In the genomic region with DNA sequence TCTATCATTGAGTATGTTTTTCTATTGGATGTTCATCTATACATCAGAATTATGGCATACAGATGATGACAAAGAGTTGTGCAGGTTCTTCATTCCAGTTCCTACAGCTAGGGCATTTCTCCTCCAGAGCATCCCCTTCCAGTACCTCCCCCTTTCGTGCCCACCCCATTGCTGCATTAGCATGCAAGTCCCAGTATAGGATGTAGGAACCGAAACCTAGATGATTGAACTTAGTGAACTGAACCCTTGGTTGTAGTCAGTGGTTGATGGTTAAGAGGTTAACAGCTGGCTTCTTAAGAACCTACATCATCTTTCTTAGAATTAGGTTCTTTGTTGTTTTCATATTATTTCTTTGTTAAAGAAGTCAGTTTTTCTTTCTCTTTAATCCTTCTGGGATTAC, we compare ENCODE assay signal across 24 mouse cellular contexts.
DNase-seq lines count a peak whose midpoint lies in the region; ATAC-seq and TF ChIP-seq lines count a peak whose summit lies in the region.
"Had no signal": no experiment of that assay in that cellular context is flagged by ENCODE, and none has a peak within 500 bp of the region (broad histone marks: within the 10 kb centered on the region; RNA-seq: fewer than 3 reads in every experiment).

No protein-coding gene starts in this region.

- whole genome bisulfite sequencing in kidney, embryonic 16.5 days: 93% methylated on average over 2 of the region's 2 CpGs

- peak; percentile 35 to 47 for DNase-seq in B cell, adult 2 months
- no peak for DNase-seq in layer of hippocampus, adult 2 months (ENCODE audit: low spot score in 2 of 2)
- no peak for DNase-seq in heart, adult 8-10 months (ENCODE audit: low spot score)
- DNase-seq: adrenal gland, adult 2 months; adrenal gland, postnatal 14 days; cerebellum, adult 11 months; cerebellum, adult 2 months; cerebellum, adult 9-11 months; cerebellum, postnatal 25 days; forebrain, postnatal 0 days; gastrocnemius, adult 2 months; gastrocnemius, postnatal 14 days; heart, adult 18-20 months; heart, postnatal 14 days had no signal

- H3K27me3 ChIP-seq in kidney, embryonic 16.5 days (ENCODE audit: insufficient read depth, low read length): no peaks in the 10 kb centered on the region
- H3K27me3 ChIP-seq: embryonic facial prominence, embryonic 12.5 days; embryonic facial prominence, embryonic 15.5 days; heart, embryonic 13.5 days; hindbrain, embryonic 12.5 days; hindbrain, embryonic 15.5 days had no signal

- ATAC-seq in granulocyte monocyte progenitor cell, adult 5-6 weeks (replicated peaks; ENCODE audit: poor library complexity, severe bottlenecking): peak; percentile 62
- peak; percentile 55; the same call in 1 of the 2 replicates for ATAC-seq in neutrophil, adult 5-6 weeks (ENCODE audit: extremely low read depth, insufficient number of reproducible peaks, low FRiP score, poor library complexity, severe bottlenecking)
- no peak for ATAC-seq in kidney, embryonic 16.5 days (ENCODE audit: low FRiP score, low TSS enrichment)
- ATAC-seq: forebrain, embryonic 14.5 days; forebrain, postnatal 0 days had no signal

- TF ChIP-seq CTCF in layer of hippocampus, adult 2 months (conservative IDR thresholded peaks at IDR 0.05): no peak

- no peaks in the 10 kb centered on the region for H3K9me3 ChIP-seq in kidney, embryonic 16.5 days (ENCODE audit: low read length)
- H3K9me3 ChIP-seq: embryonic facial prominence, embryonic 12.5 days; embryonic facial prominence, embryonic 15.5 days; heart, embryonic 10.5 days; heart, embryonic 13.5 days; hindbrain, embryonic 12.5 days; hindbrain, embryonic 15.5 days had no signal

- no peak overlapping the region for H3K4me3 ChIP-seq in kidney, embryonic 16.5 days (ENCODE audit: low read length)
- no peak overlapping the region for H3K4me3 ChIP-seq in layer of hippocampus, adult 2 months
- H3K4me3 ChIP-seq: embryonic facial prominence, embryonic 12.5 days; embryonic facial prominence, embryonic 15.5 days; gastrocnemius, adult 2 months; heart, embryonic 10.5 days; heart, embryonic 13.5 days; hindbrain, embryonic 12.5 days; hindbrain, embryonic 15.5 days had no signal

- H3K36me3 ChIP-seq in kidney, embryonic 16.5 days (ENCODE audit: insufficient read depth, low read length): no peaks in the 10 kb centered on the region
- H3K36me3 ChIP-seq: embryonic facial prominence, embryonic 12.5 days; embryonic facial prominence, embryonic 15.5 days; heart, embryonic 10.5 days; hindbrain, embryonic 12.5 days; hindbrain, embryonic 15.5 days had no signal

- H3K9ac ChIP-seq in kidney, embryonic 16.5 days (replicated peaks; ENCODE audit: low read length): no peak overlapping the region
- H3K9ac ChIP-seq: embryonic facial prominence, embryonic 12.5 days; embryonic facial prominence, embryonic 15.5 days; forebrain, postnatal 0 days; heart, embryonic 13.5 days; hindbrain, embryonic 12.5 days; hindbrain, embryonic 15.5 days had no signal

- no peak overlapping the region for H3K4me2 ChIP-seq in kidney, embryonic 16.5 days (replicated peaks; ENCODE audit: low read depth, low read length)
- H3K4me2 ChIP-seq: embryonic facial prominence, embryonic 12.5 days; embryonic facial prominence, embryonic 15.5 days; heart, embryonic 13.5 days; hindbrain, embryonic 12.5 days; hindbrain, embryonic 15.5 days had no signal

- H3K27ac ChIP-seq in kidney, embryonic 16.5 days (ENCODE audit: low read length): no peak overlapping the region
- H3K27ac ChIP-seq in layer of hippocampus, adult 2 months: no peak overlapping the region
- H3K27ac ChIP-seq: embryonic facial prominence, embryonic 12.5 days; embryonic facial prominence, embryonic 15.5 days; gastrocnemius, adult 2 months; heart, embryonic 10.5 days; heart, embryonic 13.5 days; hindbrain, embryonic 12.5 days; hindbrain, embryonic 15.5 days had no signal

- no peaks in the 10 kb centered on the region for H3K4me1 ChIP-seq in kidney, embryonic 16.5 days (ENCODE audit: insufficient read depth, low read length)
- H3K4me1 ChIP-seq: embryonic facial prominence, embryonic 12.5 days; embryonic facial prominence, embryonic 15.5 days; heart, embryonic 10.5 days; hindbrain, embryonic 12.5 days; hindbrain, embryonic 15.5 days had no signal

Comparison
In these comparisons a context has a peak if more than half of its experiments do, and no peak if none do; other contexts are left out.
1. DNase-seq: peak in B cell, adult 2 months (2 of 2); none in layer of hippocampus, adult 2 months (0 of 2) and heart, adult 8-10 months (single experiment).